Mouse (Mus musculus): ENCODE data around the gene Ndufa1.
"Not testable (repeated sequence)": the region's sequence is repeated elsewhere in the genome, so short reads cannot be mapped to it uniquely, and the experiment has no call there.

Gene Ndufa1

GRCm38 (mm10) chrX:37191105-37191743 is at the start of gene Ndufa1, which contains the start of gene Rnf113a1:
TSS of gene Ndufa1 (minus strand) at chrX:37191163.
TSS of gene Rnf113a1 (plus strand) at chrX:37191245.
- DNase-seq, result peak; percentile 88

- not testable (repeated sequence) for DNase-seq
Observed at GRCm38 (mm10) chrX:37222158-37222557, 31.2 kb upstream of the Ndufa1 start, which contains the start of gene Rhox1. TSS of gene Rhox1 (minus strand) at chrX:37222258.

GRCm38 (mm10) chrX:37210941-37211340 is 20.0 kb upstream of the Ndufa1 start, which contains the start of gene Gm9:
TSS of gene Gm9 (minus strand) at chrX:37211041.
- no peak for DNase-seq

GRCm38 (mm10) chrX:37198676-37199075 is 7.7 kb upstream of the Ndufa1 start:
- DNase-seq, result no peak

- peak; percentile 10 for DNase-seq
Observed at GRCm38 (mm10) chrX:37191744-37192379, 899 bp upstream of the Ndufa1 start.

- DNase-seq, result no peak
Observed at GRCm38 (mm10) chrX:37190755-37191104, 233 bp downstream of the Ndufa1 start.

- DNase-seq, result not testable (repeated sequence)
Observed at GRCm38 (mm10) chrX:37184401-37184800, 6.6 kb downstream of the Ndufa1 start.

GRCm38 (mm10) chrX:37168742-37169141 is 22.2 kb downstream of the Ndufa1 start, which contains the start of gene Akap14:
TSS of gene Akap14 (minus strand) at chrX:37168842.
- DNase-seq, result no peak

GRCm38 (mm10) chrX:37167085-37167484 is 23.9 kb downstream of the Ndufa1 start:
- no peak for DNase-seq

GRCm38 (mm10) chrX:37163115-37163514 is 27.8 kb downstream of the Ndufa1 start:
- DNase-seq, result no peak

- no peak for DNase-seq
Observed at GRCm38 (mm10) chrX:37161169-37161568, 29.8 kb downstream of the Ndufa1 start.

- DNase-seq, result no peak
Observed at GRCm38 (mm10) chrX:37157839-37158238, 33.1 kb downstream of the Ndufa1 start.

- no peak for DNase-seq
Observed at GRCm38 (mm10) chrX:37144954-37145353, 46.0 kb downstream of the Ndufa1 start.

GRCm38 (mm10) chrX:37144498-37144897 is 46.5 kb downstream of the Ndufa1 start:
- DNase-seq, result not testable (repeated sequence)

GRCm38 (mm10) chrX:37141732-37142131 is 49.2 kb downstream of the Ndufa1 start:
- DNase-seq, result no peak
